Mouse (Mus musculus) retina, postnatal 7 days (tissue): ENCODE measurements around the gene Mrpl2.

ENCODE experiments used
- DNase-seq: peaks from one replicate; pipeline ENCODE4 v3.0.0-alpha.2; 2012; ENCODE audit warnings: low read depth, low spot score

The Mrpl2 gene

DNA sequence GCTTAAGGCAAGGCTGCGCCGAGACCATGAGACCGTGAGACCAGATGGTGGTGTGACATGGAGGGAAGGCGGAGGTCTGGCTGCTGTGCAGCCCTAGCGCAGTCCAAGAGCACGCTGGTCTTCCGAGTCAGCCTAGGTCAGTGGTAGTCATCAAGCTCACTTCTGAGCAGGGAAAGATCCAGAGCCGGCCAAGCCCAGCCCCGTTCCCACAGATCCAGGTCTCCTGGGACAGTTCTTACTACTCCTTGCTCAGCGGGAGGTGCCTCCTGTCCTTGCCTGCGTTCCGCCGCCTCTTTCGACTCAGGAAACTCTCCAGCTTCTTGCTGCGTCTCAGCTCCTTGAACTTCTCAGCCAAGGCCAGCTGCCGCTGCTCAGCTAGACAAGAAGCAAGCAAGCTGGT lies 21.7 kb downstream of the Mrpl2 start:
- no peak for DNase-seq

DNA sequence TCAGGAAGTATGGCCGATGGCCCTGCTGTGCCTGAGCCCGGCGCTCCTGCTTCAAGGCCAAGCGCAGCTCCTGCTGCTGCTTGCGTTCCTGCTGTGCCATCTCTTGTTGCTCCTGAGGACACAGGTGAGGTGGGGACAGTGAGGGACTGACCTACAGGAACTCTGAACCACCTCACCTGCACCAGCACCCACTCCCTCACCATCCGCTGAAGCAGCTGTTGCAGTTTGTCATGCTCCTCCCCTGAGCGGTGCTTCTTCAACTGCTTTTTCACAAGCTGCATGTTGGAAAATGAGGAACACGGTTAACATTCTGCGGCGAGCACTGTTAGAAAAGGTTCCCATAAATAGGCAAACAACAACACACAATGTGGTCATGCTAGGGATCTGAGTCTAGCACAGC lies 23.9 kb downstream of the Mrpl2 start:
- DNase-seq, result no peak

GRCm38 (mm10) chr17:46673850-46674529 lies 28.0 kb downstream of the Mrpl2 start, which contains the start of gene Rrp36:
TSS of gene Rrp36 (minus strand) at chr17:46674352.
- peak; percentile 76 for DNase-seq

GRCm38 (mm10) chr17:46674530-46675283 lies 28.7 kb downstream of the Mrpl2 start:
- DNase-seq, result no peak

DNA sequence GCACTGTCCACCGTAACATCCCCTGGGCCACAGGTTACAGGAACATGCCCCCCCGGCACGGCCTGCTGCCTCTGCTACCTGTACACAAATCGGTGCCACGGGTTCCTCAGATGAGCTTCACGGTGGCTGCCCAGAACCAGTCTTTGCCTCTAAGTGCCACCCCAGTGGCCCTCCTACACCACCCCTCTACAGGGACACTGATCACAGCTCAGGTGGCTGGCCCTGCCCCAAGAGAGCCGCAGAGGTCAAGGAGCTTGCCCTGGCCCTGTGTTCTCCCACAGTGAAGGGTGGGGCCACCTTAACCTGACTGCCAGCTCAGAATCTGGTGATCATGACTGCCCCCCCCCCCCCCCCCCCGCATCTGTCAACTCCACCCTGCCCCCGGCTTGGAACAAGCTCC lies 32.4 kb downstream of the Mrpl2 start, which contains the start of gene Mea1:
Gene Mea1 (plus strand): TSS at position 378 of the 400 bp plus-strand sequence.
- DNase-seq, result no peak

- no peak for DNase-seq
Measured at GRCm38 (mm10) chr17:46678911-46679310, 32.9 kb downstream of the Mrpl2 start.

DNA sequence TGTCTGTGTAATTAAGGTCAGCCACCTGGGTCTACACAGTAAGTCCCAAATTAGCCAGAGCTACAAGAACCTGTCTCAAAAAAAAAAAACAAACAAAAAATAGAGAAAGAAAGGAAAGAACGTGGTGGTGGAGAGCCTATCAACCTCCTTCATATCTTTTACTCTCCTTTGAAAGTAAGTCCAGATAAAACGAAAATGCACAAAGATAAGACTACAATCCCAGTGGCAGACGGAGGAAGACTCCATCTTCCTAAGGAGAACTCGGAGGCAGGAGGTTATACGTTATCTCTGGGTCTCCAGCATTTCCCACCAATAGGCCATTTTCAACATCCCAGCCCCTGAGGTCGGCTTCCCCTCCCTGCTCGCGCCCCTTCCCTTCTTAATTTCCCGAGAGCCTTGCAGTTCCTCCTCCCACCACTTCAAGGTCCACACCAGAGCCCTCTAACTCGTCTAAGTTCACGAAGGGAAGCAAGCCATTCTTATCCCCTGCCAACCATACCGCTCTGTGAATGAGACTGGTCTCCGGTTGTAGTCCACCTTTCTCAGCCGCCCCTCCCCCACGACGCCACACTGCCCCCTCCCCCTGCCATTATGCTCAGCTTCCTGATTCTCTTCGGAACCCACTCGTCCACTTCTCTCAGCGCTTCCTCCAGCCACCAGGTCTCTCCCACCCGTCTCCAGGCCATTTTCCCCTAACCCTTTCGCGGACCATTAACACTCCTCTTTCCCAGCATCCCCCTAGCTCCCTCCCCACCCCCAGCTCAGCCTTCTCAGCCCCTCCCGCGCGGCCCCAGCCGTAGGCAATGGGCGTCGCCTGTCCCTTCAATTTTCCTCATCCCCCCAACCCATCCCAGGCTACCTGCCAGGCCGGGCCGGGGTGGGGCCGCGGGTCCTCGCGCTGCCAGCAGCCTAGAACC lies 34.1 kb downstream of the Mrpl2 start:
- peak; percentile 27 for DNase-seq

DNA sequence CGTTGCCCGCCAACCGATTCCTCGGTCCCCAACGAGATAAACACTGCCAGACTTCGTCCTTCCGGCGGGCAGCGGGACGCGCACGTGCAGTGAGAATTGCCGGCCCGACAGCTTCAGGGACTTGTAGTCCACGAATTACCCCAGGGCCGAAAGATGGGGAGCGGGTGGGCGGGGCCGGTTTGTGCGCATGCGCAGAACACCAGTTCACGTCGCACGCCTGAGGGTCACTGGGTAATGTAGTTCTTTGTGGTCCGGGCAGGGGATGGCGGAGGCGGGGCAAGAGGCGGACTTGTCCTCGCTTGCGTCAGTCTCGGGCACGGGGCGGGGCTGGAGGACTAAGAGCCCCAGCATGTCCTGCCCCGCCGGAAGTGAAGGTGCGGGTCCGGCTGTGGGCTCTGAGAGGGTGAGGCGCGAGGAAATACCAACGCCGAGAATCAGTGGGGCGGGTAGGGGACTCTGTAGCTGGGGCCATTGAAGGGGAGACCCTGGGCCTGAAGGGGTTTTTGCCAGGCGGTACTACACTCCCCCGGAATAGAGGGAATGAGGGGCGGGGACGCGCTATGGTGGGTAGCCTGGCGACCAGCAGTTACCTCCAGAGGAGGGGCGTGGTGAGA lies 34.8 kb downstream of the Mrpl2 start, which contains the start of gene Klhdc3:
Gene Klhdc3 (minus strand): TSS at position 155 of the 614 bp plus-strand sequence.
- peak; percentile 97 for DNase-seq

DNA sequence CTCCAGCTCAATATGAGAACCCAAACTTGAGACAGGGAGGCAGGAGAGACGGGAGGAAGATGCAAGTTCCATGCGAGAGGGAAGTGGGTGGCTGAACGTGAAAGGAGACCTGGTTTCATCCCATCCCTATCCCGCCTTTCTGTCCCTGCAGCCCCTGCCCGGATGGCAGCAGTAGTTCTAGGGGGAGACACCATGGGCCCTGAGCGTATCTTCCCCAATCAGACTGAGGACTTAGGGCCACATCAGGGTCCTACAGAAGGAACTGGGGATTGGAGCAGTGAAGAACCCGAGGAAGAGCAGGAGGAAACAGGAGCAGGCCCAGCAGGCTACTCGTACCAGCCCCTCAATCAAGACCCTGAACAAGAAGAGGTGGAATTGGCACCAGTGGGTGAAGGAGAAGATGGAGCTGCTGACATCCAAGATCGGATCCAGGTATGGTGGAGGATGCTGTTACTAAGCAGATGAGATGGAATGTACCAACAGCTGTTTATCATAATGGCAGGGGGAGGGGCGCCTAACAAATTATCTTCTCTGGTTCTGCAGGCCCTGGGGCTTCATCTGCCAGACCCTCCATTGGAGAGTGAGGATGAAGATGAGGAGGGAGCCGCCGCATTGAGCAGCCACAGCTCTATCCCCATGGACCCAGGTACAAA lies 35.6 kb downstream of the Mrpl2 start:
- DNase-seq, result no peak

GRCm38 (mm10) chr17:46682654-46683389 lies 36.8 kb downstream of the Mrpl2 start:
- DNase-seq, result no peak

- DNase-seq, result no peak
Measured at GRCm38 (mm10) chr17:46685913-46686312, 39.9 kb downstream of the Mrpl2 start.

- no peak for DNase-seq
Measured at GRCm38 (mm10) chr17:46690665-46691064, 44.6 kb downstream of the Mrpl2 start.

- no peak for DNase-seq
Measured at GRCm38 (mm10) chr17:46691390-46691789, 45.4 kb downstream of the Mrpl2 start.

- DNase-seq, result no peak
Measured at GRCm38 (mm10) chr17:46694517-46695063, 48.6 kb downstream of the Mrpl2 start.

- no peak for DNase-seq
Measured at GRCm38 (mm10) chr17:46698515-46698914, 52.5 kb downstream of the Mrpl2 start.

DNA sequence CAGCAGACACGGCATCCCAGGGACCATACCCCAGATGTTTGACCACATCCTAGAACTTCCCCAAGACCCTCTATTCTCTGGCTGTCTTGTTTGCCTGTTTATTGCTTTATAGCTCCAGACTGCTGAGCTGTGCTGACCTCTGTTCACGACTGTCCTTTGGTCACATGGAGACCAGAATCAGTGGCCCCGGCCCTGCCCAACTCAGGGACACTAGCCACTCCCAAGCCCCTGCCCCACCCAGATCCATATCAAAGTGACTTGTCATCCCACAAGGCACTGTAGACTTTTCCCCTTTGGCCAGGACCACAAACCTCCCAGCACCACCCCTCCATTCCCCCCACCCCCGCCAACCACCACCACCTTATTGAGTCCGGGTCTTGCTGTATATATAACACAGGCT lies 53.2 kb downstream of the Mrpl2 start:
- no peak for DNase-seq
